Mouse (Mus musculus) left cerebral cortex, postnatal 14 days (tissue): ENCODE measurements around the gene Zfp978. TPM values are rescaled to one million over a fixed set of nuclear protein-coding genes. Genes with fewer than 3 reads are reported as not detected.
"Not testable (repeated sequence)": the region's sequence is repeated elsewhere in the genome, so short reads cannot be mapped to it uniquely, and the experiment has no call there.

Experiments used
- DNase-seq, 2 experiments: peaks; one replicate each; pipeline ENCODE4 v3.0.0; 2021 to 2022; ENCODE audit warnings: low spot score in 2 of 2, mixed read lengths in 1 of 2
- intact Hi-C: fragments of 180-260 bp; cut with DNase I; formaldehyde crosslinking; loops from one replicate; pipeline ENCODE4 v1.15.1; 2025
- long read RNA-seq, 2 experiments: library from polyadenylated mRNA; stranded (forward); transcript quantifications; one replicate each; pipeline ENCODE4 v2.0.0; 2021
- total RNA-seq, 2 experiments: library from RNA; stranded (reverse); gene quantifications; 2 replicates each; pipeline ENCODE4 v1.2.3; 2021

Zfp978 gene
- total RNA-seq, result under 1 TPM in 1 of 2 experiments, not detected in 1; 0.37 TPM
- long read RNA-seq, experiment 1, result 0 reads
- long read RNA-seq, experiment 2, result 0 reads

DNA sequence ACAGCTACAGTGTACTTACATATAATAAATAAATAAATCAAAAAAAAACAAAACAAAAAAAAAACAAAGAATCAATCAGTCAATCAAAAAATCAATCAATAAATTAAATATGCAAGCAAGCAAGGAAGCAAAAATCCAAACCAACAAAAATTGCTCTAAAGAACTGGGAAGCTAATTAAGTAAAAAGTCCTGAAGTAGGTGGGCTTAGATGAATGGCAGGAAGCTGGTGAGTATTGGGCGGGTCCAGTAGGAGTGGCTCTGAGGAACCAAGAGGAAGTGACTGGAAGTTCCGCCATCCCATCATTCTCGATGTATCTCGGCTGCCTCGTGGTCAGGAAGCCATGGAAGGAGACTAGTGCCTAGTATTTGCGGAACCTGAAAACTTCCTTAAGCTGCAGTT, at the start of gene Zfp978:
TSS of gene Zfp978 (plus strand) at position 301 of the 400 bp plus-strand sequence.
- intact Hi-C loops, DNase-seq: not testable (repeated sequence)

DNA sequence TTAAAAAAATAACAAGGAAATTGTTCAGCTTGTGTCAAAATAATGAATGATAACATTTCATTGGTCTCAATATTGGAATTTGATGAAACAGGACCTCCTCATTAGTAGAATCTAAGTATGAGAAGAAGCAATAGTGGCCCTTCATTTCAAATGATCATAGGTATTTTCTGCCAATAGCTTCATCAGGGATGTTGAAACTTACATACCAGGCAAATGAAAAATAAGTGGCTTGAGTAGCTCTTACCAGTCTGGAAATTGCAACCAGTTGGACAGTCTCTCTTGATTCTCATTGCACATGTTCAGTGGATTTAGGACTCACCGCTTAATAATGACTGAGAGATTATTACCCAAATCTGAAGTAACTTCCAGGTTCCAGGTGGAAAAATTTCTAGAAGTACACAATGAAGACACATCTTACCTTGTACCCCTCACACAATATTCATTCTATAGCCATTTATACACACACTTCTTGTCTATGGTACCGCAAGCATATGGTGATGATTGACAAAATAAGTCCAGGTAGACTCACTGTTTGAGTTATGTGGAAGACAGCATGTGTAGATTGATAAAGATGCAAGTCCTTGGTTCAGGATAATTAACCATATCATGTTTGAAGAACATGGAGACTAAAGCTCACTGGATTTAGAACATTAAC, 25.9 kb upstream of the Zfp978 start:
- intact Hi-C loops, DNase-seq: not testable (repeated sequence)

DNA sequence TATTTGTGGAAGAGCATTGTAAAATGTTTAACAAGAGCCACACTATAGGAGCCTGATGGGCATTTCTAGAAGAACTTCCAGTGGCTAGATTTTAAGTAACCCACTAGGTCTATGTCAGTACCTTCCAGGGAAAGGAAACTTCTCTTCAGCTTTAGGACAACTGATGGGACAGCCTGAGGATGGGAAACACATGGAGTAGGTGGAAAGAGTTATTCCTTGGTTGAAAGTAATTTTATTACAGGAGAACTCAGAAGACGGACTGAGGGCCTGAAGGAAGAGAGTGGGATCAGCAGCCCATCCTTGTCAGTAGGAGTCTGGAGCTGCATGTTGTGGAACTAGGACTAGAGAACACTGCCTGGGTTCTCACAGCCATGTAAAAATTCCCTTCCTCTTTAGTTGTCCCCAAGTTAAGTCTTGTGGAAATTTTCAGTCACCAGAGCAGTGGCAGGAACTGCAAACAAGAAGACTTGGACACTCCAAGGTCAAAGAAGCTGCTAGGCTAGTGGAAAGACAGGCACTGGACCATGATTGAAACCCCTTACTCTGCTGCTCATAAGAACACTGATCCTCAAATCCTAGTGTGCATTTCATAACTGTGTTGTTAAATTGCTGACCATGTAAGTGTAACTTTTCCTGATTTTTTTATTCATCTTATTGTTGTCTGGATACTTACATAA, 25.3 kb upstream of the Zfp978 start:
- DNase-seq, intact Hi-C loops: not testable (repeated sequence)

DNA sequence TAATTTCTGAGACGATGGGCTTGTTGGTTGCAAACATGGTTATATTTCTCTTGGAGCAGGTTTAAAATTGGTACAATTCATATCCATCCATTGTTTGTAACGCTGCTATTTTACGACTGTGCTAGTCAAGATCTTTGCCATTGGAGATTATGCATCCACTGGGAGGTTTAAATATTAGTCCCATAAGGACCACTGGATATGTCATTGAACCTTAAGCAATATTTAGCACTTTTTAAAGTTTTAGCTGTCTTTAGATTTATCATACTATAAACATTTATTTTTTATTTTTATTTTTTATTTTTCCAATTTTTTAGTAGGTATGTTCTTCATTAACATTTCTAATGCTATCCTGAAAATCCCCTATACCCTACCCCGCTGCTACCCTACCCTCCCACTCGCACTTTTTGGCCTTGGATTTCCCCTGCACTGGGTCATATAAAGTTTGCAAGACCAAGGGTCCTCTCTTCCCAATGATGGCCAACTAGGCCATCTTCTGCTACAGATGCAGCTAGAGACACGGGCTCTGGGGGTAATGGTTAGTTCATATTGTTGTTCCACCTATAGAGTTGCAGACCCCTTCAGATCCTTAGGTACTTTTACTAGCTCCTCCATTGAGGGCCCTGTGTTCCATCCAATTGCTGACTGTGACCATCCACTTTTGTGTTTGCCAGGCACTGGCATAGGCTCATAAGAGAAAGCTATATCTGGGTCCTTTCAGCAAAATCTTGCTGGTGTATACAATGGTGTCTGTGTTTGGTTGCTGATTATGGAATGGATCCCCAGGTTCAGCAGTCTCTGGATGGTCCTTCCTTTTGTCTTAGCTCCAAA, 24.5 kb upstream of the Zfp978 start:
- intact Hi-C loops, DNase-seq: not testable (repeated sequence)

DNA sequence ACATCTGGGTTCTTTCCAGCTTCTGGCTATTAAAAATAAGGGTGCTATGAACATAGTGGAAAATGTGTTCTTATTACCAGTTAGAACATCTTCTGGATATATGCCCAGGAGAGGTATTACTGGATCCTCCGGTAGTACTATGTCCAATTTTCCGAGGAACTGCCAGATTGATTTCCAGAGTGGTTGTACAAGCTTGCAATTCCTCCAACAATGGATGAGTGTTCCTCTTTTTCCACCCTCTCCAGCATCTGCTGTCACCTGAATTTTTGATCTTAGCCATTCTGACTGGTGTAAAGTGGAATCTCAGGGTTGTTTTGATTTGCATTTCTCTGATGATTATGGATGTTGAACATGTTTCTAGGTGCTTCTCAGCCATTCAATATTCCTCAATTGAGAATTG, 23.6 kb upstream of the Zfp978 start:
- intact Hi-C loops, DNase-seq: not testable (repeated sequence)

DNA sequence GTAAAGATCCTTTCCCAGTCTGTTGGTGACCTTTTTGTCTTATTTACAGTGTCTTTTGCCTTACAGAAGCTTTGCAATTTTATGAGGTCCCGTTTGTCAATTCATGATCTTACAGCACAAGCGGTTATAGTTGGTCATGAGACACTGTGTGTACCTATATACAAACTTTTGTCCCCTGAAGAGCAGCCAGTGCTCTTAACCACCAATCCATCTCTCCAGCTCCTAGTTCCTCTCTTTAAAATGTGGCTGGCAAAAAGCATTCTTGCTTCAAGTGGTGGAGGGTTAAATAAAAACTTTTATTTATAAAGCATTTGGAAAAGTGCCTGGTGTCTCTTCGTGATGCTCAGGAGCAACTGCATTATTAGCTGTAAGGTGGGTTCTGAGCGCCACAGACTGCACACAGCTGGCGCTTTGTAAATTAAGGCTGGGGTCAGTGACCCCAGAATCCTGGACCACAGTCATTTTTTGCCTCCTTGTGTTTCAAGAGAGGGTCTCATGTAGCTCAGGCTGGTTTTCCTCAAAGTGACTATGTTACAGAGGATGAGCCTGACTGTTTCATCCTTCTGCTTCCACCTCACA, 23.0 kb upstream of the Zfp978 start:
- intact Hi-C loops, result no loop called here
- no peak for DNase-seq

DNA sequence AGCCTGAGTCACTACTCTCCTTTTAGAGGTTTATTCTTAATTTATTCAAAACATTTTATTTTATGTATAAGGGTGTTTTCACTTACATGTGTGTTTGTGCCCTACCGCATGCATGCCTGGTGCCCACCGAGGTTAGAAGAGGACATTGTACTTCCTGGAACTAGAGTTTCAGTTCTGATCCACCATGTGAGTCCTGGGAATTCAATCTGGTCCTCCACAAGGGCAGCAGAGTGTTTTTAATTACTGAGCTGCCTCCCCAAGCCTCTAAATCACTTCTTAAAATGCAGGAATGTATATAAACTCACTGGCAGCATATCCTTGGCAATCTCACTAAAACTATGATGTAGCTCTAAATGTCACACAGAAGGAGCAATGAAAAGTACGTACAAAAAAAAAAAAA, 22.4 kb upstream of the Zfp978 start:
- DNase-seq, intact Hi-C loops: not testable (repeated sequence)

DNA sequence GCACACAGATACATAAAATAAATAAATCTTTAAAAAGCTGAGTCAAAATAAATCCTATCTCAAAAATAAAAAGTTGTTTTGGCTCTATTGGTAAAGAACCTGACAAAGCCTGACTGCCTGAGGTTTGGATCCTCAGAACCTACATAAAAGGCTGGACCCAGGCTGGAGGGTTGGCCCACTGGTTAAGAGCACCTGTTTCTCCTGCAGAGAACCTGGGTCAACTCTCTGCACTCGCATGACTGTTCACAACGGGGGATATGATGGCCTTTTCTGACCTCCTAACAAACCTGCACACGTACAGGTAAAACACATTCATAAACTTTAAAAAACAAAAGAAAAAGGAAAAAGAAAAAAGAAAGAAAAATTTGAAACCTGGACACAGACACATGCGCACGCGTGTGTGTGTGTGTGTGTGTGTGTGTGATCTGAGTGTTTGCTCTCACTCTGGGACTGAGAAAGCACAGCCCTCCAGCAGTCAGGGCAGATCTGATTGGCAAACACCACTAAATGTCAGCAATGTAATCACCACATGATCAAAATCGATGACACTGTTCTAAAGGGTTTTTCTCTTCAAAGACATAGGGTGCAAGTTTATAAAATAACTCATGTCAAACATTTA, 21.4 kb upstream of the Zfp978 start:
- intact Hi-C loops, DNase-seq: not testable (repeated sequence)

DNA sequence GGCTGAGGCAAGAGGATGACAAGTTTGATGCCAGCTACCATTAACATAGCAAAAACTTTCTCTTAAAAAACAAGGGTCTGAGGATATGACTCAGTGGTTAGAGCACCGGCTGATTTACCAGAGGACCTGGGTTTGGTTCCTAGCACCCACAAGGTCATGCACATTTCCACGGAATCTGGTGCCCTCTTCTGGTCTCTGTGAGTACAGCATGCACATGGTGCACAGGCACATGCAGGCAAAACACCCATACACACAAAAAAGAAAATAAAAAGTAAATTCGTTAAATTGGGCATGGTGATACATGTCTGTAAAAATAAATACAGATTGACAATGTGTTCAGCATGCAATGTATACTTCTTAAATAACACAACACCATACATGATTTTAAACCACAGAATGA, 20.9 kb upstream of the Zfp978 start:
- intact Hi-C loops, DNase-seq: not testable (repeated sequence)

DNA sequence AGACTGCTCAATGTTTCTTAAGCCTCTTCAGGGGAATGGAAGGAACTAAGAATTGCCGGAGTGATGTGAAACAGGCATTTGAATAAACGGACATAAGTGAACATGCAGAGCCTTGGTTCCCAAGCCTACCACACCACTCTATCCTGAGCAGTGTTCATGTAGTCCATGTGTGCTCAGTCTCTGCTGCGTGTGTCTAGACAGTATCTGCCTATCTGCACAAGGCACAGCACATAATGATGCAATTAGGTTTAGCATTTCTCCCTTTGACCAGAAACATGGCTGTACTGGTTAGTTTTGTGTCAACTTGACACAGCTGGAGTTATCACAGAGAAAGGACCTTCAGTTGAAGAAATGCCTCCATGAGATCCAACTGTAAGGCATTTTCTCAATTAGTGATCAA, 20.2 kb upstream of the Zfp978 start:
- not testable (repeated sequence) for DNase-seq

DNA sequence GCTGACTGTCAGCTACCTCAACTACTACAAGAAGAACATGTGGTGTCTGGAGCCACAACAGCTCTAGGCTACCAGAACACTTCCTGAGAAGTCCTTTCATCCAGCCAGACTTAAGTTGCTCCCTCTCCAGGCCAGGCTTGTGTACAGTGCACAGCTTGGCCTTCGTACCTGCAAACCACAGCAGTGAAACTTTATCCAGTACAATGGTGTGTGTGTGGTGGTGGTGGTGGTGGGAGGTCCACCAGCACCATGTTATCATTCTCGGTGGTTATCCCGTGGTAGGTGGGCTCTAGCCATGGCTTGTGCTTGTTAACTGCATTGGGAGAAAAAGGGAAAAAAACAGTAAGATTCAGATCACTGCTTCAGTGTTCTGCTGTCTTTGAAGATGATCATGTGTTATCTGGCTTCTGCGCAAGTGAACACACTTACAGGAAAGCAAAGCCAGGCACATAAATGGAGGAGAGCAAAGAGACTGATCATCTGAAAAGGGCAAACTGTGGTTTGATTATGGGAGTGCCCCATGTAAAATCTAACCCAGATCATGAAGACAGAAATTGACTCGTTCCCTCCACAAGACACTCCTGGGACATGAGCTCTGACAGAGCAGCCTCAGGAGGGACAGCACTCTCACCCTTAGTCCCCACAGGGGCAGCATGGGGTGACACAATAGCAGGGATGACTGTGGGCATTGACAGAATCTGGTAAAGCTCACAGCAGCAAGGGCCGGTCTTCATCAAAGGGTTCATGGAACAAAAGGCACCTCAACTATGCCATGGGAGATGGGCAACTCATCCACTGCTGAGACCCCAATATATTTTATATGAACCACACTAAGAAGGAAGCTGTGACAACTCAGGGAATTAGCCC, 17.8 kb upstream of the Zfp978 start:
- DNase-seq, intact Hi-C loops: not testable (repeated sequence)

More for the DNA sequence above, 20.2 kb upstream of the Zfp978 start:
- intact Hi-C loops, result not testable (repeated sequence)

DNA sequence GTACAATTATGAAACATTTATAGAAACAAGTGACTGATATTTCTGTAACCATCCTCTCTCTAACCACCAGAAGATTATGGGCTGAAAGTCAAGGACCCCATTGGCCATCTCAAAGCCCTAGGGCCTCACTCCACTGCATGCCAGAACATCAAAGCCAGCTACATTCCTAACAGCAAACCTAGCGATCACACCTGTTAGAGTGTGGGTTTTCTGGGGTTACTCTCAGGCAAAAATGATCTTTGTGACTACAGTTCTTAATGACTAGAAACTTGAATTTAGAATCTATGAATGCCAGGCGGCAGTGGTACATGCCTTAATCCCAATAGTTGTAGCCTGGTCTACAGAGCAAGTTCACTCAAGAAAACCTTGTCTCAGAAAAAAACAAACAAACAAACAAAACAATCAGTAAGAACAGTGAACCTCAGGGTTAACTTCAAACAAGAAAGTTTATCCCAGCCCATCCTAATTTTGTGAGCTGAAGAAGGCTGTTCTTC, 16.0 kb upstream of the Zfp978 start:
- intact Hi-C loops, DNase-seq: not testable (repeated sequence)

DNA sequence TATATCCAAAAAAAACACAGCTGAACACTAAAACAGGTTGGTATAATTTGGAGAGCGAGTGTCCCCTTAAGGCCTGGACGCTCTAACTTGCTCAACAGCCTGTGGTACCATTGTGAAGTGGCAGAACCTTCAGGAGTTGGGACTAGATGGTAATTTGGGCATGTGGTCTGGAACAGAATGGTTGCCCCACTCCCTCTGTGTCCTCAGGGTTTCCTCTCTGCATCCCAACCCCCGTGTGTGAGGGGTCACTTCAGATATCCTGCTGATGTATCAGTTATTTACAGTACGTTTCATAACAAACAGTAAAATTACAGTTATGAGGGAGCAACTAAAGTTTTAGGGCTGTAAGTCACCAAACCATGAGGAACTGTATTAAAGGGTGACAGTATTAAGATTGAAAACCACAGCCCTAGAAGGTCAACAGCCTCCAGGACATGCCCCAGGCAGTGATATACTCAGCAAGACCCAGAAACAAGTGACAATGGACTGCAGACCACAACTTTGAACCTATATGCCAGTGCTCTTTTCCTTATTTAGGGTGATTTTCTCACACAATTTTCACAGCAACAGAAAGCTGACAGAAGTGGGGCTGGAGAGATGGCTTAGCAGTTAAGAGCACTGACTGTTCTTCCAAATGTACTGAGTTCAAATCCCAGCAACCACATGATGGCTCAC, 14.6 kb upstream of the Zfp978 start:
- intact Hi-C loops, DNase-seq: not testable (repeated sequence)

DNA sequence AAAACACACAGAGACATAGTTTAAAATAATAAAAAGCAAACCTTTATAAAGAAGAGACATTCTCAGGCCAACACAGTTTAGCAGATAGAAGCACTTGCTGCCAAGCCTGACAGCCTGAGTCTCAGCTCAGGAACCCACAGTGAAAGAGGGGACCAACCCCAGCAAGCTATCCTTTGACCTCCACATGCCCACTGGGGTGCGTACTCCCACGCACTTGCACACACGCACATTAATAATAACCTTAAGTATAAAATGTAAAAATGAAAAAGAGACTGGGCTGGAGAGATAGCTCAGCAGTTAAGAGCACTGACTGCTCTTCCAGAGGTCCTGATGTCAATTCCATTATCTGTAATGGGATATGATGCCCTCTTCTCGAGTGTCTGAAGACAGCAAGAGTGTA, 13.8 kb upstream of the Zfp978 start:
- intact Hi-C loops, DNase-seq: not testable (repeated sequence)

DNA sequence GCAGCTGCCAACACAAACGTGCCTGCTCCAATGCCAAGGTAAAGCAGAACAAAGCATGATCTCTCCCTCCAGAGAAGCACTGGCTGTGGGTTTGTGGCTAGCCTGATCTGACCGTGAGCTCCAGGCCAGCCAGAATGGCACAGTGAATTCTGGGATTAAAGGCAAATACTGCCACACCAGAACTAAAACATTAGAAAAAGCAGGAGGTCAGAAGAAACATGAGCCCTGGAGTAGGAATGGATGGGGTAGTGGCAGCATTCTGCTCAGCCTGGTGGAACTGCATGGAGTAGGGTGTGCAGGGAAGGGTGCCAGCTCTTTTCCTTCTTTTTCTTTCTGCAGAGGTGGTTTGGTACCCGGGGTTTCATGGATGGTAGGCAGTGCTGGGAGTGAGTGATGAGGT, 13.2 kb upstream of the Zfp978 start:
- intact Hi-C loops, DNase-seq: not testable (repeated sequence)

DNA sequence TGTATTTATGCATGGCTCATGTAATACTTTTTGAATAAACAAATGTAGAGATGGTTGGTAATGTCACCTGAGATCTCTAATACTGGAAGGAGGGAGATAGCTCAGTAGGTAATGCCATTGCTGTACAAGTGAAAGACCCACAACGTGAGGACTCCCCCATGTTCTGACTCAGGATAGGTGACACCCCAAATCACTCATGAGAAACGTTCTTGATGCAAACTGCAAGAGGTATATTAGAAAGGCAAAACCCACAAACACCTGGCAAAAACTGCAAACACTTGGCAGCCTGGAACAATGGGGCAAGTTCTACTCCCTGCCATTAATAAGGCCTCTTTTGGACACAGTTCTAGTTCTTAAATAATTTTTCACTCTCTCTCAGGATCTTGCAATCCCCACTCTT, 12.7 kb upstream of the Zfp978 start:
- intact Hi-C loops, DNase-seq: not testable (repeated sequence)

DNA sequence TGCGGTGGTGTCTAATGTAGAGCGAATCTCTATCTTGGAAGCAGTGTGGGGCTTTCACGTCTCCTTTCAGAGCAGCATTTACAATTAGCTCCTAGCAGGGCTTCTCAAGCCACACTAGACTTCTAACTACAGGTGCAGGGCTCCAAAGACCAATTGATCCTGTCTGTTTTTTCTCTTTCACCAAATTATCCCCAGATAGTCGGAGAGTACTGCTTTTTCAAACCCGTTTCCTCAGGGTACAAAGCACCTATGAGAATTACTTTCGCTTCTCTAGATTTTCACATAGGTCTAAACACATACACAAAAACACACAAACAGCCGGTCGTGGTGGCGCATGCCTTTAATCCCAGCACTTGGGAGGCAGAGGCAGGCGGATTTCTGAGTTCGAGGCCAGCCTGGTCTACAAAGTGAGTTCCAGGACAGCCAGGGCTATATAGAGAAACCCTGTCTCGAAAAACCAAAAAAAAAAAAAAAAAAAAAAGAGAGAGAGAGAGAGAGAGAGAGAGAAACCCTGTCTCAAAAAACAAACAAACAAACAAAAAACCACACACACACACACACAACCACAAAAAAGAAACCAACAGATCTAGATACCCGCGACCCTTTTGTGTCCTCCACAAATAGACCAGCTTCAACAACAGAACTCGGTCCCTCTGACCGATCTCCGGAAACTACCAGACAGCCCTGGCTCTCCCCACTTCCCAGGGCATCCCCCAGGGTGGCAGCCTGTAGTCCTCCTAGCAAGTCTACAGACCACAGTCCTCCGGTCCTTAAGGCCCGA, 12.0 kb upstream of the Zfp978 start:
- DNase-seq, intact Hi-C loops: not testable (repeated sequence)
